Mouse (Mus musculus): ENCODE measurements around the gene Angpt4. TPM values are rescaled to one million over a fixed set of nuclear protein-coding genes. Genes with fewer than 3 reads are reported as not detected.

Angpt4 gene
- polyA plus RNA-seq, 1 experiment: 0.80 TPM

- TF ChIP-seq CTCF (IDR thresholded peaks at IDR 0.05; ENCODE audit: borderline replicate concordance, control insufficient read depth, extremely low read depth, insufficient read depth, low read length, poor library complexity) (no peak), POLR2A (IDR thresholded peaks at IDR 0.05; ENCODE audit: control insufficient read depth, extremely low read depth, insufficient read depth, low read length, poor library complexity) (no peak)
- Histone ChIP-seq H3K4me3 (ENCODE audit: control insufficient read depth, insufficient read depth, low read length) (no peak overlapping the region), H3K36me3 (ENCODE audit: control insufficient read depth, insufficient read depth, low read length) (no peaks in the 10 kb centered on the region), H3K27me3 (ENCODE audit: control insufficient read depth, insufficient read depth, low read length) (no peaks in the 10 kb centered on the region), H3K27ac (ENCODE audit: control insufficient read depth, insufficient read depth, low read length) (no peak overlapping the region), H3K4me1 (replicated peaks; ENCODE audit: control insufficient read depth, insufficient read depth, low read length) (peaks cover 65% of the 10 kb centered on the region)
- no peak for DNase-seq
- over 99% methylated on average over 5 of the region's 5 CpGs for WGBS
Measured at GRCm38 (mm10) chr2:151975295-151975694, 64.3 kb downstream of the Angpt4 start.

- TF ChIP-seq POLR2A (IDR thresholded peaks at IDR 0.05; ENCODE audit: control insufficient read depth, extremely low read depth, insufficient read depth, low read length, poor library complexity): no peak
- TF ChIP-seq CTCF (IDR thresholded peaks at IDR 0.05; ENCODE audit: borderline replicate concordance, control insufficient read depth, extremely low read depth, insufficient read depth, low read length, poor library complexity): no peak
- no peak for DNase-seq
- Histone ChIP-seq H3K27ac (ENCODE audit: control insufficient read depth, insufficient read depth, low read length) (no peak overlapping the region), H3K27me3 (ENCODE audit: control insufficient read depth, insufficient read depth, low read length) (no peaks in the 10 kb centered on the region), H3K4me1 (replicated peaks; ENCODE audit: control insufficient read depth, insufficient read depth, low read length) (peaks cover 61% of the 10 kb centered on the region), H3K4me3 (ENCODE audit: control insufficient read depth, insufficient read depth, low read length) (no peak overlapping the region), H3K36me3 (ENCODE audit: control insufficient read depth, insufficient read depth, low read length) (no peaks in the 10 kb centered on the region)
- 97% methylated on average over 3 of the region's 3 CpGs for WGBS
Measured at GRCm38 (mm10) chr2:151976067-151976466, 65.1 kb downstream of the Angpt4 start.

- H3K4me3 ChIP-seq (ENCODE audit: control insufficient read depth, insufficient read depth, low read length): no peak overlapping the region
- no peaks in the 10 kb centered on the region for H3K27me3 ChIP-seq (ENCODE audit: control insufficient read depth, insufficient read depth, low read length)
- H3K36me3 ChIP-seq (ENCODE audit: control insufficient read depth, insufficient read depth, low read length): no peaks in the 10 kb centered on the region
- DNase-seq: no peak
- no peak overlapping the region for H3K27ac ChIP-seq (ENCODE audit: control insufficient read depth, insufficient read depth, low read length)
- TF ChIP-seq POLR2A (IDR thresholded peaks at IDR 0.05; ENCODE audit: control insufficient read depth, extremely low read depth, insufficient read depth, low read length, poor library complexity): no peak
- peaks cover 45% of the 10 kb centered on the region for H3K4me1 ChIP-seq (replicated peaks; ENCODE audit: control insufficient read depth, insufficient read depth, low read length)
- WGBS: 84% methylated on average over 4 of the region's 4 CpGs
Measured at GRCm38 (mm10) chr2:151977689-151978440, 66.9 kb downstream of the Angpt4 start.

DNA sequence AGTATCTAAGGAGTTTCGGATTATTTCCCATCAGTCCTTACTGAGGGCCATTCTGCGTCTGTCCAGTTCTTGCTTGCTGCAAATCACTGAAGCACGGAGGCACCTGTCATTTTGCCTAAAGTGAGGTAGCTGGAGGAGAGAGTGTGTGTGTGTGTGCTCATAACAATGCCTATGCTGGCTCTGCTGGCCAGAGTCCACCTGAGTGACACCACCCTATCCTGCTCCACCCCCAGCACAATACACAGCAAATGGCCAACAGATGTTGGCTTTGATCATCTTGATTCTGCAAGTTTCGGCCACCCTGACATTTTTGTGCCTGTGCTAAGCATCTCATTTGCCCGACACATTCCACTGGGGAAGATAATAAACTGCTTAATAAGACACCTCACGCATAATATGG lies 67.5 kb downstream of the Angpt4 start:
- Histone ChIP-seq H3K27me3 (ENCODE audit: control insufficient read depth, insufficient read depth, low read length) (no peaks in the 10 kb centered on the region), H3K4me3 (ENCODE audit: control insufficient read depth, insufficient read depth, low read length) (no peak overlapping the region), H3K4me1 (replicated peaks; ENCODE audit: control insufficient read depth, insufficient read depth, low read length) (peaks cover 39% of the 10 kb centered on the region), H3K27ac (ENCODE audit: control insufficient read depth, insufficient read depth, low read length) (no peak overlapping the region), H3K36me3 (ENCODE audit: control insufficient read depth, insufficient read depth, low read length) (no peaks in the 10 kb centered on the region)
- TF ChIP-seq CTCF (IDR thresholded peaks at IDR 0.05; ENCODE audit: borderline replicate concordance, control insufficient read depth, extremely low read depth, insufficient read depth, low read length, poor library complexity): no peak
- TF ChIP-seq POLR2A (IDR thresholded peaks at IDR 0.05; ENCODE audit: control insufficient read depth, extremely low read depth, insufficient read depth, low read length, poor library complexity): no peak
- DNase-seq: no peak
- 90% methylated on average over 6 of the region's 6 CpGs for WGBS

GRCm38 (mm10) chr2:151979470-151980354 lies 68.7 kb downstream of the Angpt4 start, which contains the start of gene Fam110a:
TSS of gene Fam110a (minus strand) at chr2:151980219.
- TF ChIP-seq CTCF (IDR thresholded peaks at IDR 0.05; ENCODE audit: borderline replicate concordance, control insufficient read depth, extremely low read depth, insufficient read depth, low read length, poor library complexity) (0 out of 2 replicates have a peak, but pooled peaks have one; percentile 25), POLR2A (IDR thresholded peaks at IDR 0.05; ENCODE audit: control insufficient read depth, extremely low read depth, insufficient read depth, low read length, poor library complexity) (peak; percentile 41; the same call in 1 of the 2 replicates)
- WGBS: under 1% methylated on average over 46 of the region's 46 CpGs
- Histone ChIP-seq H3K27me3 (ENCODE audit: control insufficient read depth, insufficient read depth, low read length) (no peaks in the 10 kb centered on the region), H3K4me1 (replicated peaks; ENCODE audit: control insufficient read depth, insufficient read depth, low read length) (peaks cover 27% of the 10 kb centered on the region), H3K36me3 (ENCODE audit: control insufficient read depth, insufficient read depth, low read length) (no peaks in the 10 kb centered on the region), H3K27ac (ENCODE audit: control insufficient read depth, insufficient read depth, low read length) (no peak within 1 kb of the TSS), H3K4me3 (ENCODE audit: control insufficient read depth, insufficient read depth, low read length) (peak within 1 kb of the TSS; percentile 95)
- DNase-seq: peak; percentile 88

DNA sequence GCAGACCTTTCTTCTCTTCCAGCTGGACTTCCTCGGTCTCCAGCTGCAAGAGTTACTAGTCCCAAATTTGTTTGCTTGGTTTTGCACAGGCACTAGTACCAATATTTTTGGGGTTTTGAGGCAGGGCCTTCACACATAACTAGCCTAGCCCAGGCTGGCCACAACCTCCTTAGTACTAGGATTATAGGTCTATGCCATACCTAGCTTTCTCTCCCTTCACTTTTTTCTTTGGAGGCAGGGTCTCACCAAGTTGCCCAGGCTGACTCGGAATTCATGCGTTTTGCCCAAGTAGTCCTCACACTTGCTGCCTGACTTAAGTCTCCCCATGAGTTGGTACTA lies 69.3 kb downstream of the Angpt4 start:
- 57% methylated on average over 3 of the region's 3 CpGs for WGBS
- peak overlapping the region; percentile 95 for H3K4me3 ChIP-seq (ENCODE audit: control insufficient read depth, insufficient read depth, low read length)
- peaks cover 27% of the 10 kb centered on the region for H3K4me1 ChIP-seq (replicated peaks; ENCODE audit: control insufficient read depth, insufficient read depth, low read length)
- H3K27me3 ChIP-seq (ENCODE audit: control insufficient read depth, insufficient read depth, low read length): no peaks in the 10 kb centered on the region
- TF ChIP-seq CTCF (IDR thresholded peaks at IDR 0.05; ENCODE audit: borderline replicate concordance, control insufficient read depth, extremely low read depth, insufficient read depth, low read length, poor library complexity) (no peak), POLR2A (IDR thresholded peaks at IDR 0.05; ENCODE audit: control insufficient read depth, extremely low read depth, insufficient read depth, low read length, poor library complexity) (0 out of 2 replicates have a peak, but pooled peaks have one; percentile 1)
- H3K27ac ChIP-seq (ENCODE audit: control insufficient read depth, insufficient read depth, low read length): no peak overlapping the region
- DNase-seq: no peak
- H3K36me3 ChIP-seq (ENCODE audit: control insufficient read depth, insufficient read depth, low read length): no peaks in the 10 kb centered on the region

All from thymus, adult 2 months (tissue).